Mouse (Mus musculus) liver, adult (tissue): ENCODE measurements around the gene Mtif3.

Source experiments
- GATA4 ChIP-seq: IDR thresholded peaks from 2 replicates; pipeline ENCODE4 v1.6.1; 2014; ENCODE audit warnings: mild to moderate bottlenecking, low read length; ENCODE audit not compliant: insufficient replicate concordance

Mtif3 gene

DNA sequence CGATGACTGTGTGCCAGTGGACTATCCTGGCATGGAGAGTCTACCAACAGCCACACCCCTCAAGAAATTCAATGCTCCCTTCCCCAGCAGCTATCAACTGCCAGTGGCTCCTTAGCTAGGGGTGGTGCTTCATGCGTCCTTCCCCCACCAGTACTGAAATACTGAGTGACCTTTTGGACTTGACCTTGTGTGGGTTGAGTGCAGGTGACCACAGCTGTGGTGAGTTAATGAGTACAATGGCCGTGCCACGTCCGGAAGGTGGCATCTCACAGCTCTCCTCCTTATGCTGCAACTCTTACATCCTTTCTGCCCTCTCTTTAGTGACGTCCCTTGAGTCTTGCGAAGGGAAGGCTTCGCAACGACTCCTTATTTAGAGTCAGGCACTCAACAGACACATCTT, 9.8 kb upstream of the Mtif3 start:
- TF ChIP-seq GATA4 = no peak

DNA sequence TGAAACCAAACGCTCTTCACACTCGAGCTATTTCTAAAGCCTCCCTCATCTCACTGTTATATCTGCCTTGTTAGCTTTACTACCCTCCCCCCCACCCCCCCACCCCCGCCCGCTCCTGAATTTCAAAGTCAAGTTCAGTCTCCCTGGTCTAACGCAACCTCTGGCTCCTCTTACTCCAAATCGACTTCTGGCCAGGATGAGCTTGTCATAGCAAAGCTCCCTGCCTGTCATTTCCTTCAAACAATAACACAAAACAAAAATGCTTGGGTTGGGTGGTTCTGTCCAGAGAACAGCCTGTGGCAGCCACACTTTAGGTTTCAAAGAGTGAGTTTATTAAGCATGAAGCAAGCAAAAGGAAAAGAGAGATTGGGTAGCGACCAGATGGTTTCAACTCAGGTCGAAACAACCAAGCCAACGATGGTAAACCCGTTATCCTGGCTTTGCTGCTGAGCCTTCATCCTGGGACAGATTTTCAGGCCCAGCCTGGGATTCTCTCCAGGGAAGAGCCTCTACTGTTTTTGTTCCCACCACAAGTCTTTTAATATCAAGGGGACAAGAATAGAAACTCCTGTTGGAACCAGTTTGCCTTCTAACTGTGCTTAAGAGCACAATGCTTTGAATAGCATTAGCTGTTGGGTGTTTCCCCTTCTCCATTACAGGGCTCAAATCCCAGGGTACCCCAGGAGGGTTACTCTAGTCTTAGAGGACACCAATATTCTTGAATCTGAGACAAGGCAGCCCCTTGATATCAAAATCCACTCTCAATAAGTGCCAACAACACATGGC, 8.4 kb upstream of the Mtif3 start:
- TF ChIP-seq GATA4 = no peak

DNA sequence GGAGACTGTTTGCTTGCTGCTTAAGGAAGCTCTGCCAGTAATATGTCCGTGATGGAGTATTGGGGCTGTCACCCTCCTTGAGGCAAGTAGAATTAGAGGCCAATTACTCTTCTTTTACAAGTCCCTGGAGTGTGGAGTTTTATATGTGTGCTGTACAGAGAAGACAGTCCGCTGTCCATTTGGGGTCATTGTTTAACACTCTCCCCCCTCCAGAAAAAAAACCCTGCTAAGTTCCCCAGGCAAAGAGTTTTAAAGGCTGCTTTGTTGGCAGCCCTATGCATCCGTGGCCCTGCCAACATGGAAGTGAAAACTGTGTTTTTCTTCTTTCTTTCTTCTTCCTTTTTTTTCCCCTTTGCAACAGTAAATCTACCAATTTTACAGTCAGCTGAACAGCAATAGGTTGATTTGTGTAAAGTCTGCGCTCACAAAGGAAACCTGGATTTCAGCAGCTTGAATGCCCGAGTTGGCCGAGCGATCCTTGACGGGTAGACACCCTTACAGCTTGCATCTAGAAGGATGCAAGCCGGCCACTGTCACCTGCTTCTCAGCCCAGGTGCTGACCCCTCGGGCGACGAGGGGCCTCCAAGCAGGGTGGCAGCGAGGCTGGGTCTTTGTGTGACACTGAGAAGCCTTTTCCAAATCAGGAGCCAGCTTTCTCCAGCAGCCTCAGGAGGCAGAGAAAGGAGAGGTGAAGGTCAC, 5.2 kb upstream of the Mtif3 start:
- no peak for TF ChIP-seq GATA4

DNA sequence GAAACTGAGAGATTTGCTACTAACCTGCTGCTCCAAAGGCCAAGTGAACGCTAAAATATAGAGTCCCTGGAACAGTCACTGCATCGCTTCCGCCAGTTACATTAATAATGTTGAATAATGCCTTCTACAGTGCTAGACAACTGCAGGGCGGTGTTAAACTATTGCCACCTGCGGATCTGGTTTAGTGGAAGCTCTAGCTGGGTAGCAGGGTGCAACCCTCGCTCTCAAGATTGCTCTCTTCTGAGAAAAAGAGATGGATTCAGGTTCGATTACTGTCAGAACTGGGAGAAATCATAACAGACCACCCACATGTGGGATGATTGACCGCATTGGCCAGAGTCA, 308 bp upstream of the Mtif3 start:
- TF ChIP-seq GATA4 = no peak

DNA sequence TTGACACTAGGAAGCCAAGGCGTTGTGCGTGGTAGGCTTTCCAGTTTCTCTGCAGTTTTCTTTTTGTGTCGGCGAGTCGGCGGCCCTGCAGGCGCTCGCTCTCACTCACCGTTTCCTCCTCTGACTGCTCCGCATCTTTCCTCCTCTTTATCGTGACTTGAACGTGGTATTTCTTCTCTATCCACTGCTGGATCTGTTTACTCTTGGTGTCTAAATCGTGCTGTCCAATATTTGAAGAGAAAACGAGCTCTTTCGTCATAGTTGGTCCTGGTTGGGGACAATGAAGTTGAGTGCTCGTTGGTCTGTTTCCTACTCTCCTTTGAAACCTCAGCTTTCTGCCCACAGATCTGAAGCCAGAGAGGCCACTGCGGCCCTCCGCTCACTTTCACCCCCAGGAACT, 6.9 kb downstream of the Mtif3 start:
- no peak for TF ChIP-seq GATA4

DNA sequence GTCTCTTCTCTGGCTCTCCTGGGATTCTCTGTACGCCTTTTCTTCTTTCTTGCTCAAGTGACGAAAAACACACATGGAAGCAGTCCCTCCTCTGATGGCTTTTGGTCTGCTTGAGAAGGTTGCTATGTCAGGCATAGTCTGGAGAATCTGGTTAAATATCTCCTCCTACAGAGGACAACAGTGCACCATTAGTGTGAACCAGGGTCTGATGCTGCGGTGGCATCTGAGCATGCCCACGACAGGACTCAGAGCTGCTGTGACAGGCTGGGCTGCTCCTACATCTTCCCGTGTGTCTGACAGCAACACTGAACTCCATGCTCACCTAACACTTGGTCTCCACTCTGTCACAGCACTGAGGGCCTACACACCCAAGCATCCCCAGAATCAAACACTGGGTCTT, 7.9 kb downstream of the Mtif3 start:
- TF ChIP-seq GATA4 = no peak

DNA sequence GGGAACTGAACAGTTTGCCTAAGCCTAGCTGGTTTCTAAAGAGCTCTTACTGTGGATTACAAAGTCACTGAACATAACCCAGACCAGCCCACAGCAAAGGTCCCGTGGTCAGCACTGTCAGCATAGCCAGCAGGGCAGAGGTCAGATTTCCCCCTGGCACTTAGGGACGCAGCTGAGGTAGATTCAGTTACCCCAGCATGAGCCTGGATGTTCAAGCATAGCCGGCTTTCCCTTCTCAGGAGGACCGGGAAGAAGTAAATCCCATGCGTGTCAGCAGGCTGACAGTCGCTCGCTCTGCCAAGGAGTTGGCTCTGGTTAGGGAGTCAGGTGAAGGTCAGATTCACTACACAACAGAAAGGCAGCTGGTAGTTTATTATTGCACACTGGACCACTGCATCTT, 9.0 kb downstream of the Mtif3 start:
- no peak for TF ChIP-seq GATA4

DNA sequence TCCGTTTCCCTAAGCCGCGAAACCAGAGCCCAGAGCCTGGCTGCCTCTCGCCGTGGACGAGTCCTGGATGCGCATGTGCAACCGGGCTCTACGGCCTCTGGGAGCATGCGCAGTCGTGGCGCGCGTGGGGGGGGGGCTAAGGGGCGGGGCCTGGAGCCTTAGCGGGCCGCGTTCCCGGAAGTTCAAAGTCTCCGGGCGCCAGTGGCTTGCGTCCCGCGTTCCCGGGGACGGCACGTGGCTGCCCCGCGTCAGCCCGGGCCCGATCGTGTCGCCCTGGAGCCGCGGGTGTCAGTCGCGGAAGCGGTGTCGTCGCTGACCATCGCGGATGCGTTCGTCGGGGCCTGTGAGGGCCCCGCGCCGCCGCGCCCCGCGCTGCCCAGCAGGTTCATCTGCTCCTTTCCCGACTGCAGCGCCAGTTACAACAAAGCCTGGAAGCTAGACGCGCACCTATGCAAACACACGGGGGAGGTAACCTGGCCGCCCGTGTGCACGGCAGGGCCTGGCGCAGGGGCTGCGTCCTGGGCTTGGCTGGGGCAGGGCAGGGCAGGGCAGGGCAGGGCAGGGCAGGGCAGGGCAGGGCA, 15.0 kb downstream of the Mtif3 start, which contains the start of gene Gtf3a:
Gene Gtf3a, plus strand, starts transcription at position 150 of the 581 bp plus-strand sequence.
- TF ChIP-seq GATA4 = no peak

DNA sequence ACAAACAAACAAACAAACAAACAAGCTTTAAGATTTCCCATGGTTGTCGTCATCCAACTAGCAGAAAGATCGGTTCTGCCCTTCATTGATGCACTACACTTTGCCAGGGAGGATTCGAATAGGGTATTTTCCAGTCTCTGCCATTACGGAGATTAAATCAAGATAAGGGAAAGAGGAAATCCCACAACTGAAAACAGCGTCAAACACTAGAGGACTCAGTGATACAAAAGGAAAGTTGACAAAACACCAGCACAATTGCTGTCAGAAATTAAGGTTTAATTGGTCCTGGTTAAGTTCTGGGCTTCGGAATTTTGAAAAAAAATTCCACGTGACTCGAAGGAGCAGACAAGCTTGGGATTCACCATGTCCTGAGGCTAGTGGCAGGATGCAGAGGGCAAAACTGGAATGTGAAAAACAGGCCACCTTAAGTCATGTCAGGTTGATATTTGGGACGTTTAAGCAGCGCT, 15.5 kb downstream of the Mtif3 start:
- TF ChIP-seq GATA4 = peak; percentile 41; the same call in 1 of the 2 replicates

DNA sequence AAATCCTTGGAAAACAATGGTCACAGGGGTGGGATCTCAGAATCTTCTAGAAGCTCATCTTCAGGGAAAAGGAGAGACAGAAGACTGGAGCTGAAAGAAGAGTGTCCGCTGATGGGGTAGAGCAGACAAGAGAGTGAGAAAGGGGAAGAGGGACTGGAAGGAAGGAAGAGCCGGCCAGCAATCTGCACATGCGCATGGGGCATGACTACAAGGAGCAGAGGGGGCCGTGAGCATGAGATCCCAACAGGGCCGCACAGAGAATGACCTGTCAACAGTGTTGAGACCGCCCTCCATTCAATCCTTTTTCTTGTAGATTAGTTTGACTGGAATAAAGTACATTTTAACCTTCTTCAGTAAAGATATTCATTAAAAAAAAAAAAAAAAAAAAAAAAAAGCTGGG, 16.1 kb downstream of the Mtif3 start:
- no peak for TF ChIP-seq GATA4

DNA sequence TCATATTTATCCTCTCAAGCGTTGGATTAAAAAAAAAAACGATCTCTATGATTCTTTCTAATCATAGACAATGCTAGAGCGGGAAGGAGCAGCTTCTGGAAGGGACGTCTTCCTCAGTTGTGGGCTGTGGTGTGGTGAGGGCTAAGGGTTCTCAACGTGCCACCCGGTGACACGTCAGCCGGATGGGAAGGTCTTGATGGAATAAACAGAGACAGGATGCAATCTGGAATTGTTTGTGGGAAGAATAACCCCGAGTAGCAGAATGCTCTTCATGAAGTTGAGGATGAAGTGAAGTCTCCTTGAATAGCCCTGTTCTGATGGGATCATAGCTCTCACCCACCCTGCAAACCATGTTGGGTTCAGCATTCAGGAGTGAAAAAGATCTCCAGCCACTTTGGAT, 16.9 kb downstream of the Mtif3 start:
- no peak for TF ChIP-seq GATA4

DNA sequence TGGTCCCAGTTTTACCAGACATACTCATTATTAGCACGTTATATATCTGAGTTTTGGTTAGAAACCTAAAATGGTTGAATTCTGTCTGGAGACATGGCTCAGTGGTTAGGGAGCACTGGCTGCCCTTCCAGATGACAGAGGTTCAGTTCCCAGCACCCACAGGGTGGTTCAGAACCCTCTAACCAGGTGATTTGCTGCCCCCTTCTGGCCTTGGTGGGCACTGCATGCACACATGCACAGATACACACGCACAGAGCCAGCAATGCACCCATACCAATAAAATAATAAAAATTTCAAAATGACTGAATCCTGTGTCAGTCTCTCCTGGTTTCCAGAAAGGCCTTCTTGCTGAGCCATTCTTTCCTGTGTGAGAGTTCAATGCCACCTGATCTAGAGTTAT, 19.0 kb downstream of the Mtif3 start:
- no peak for TF ChIP-seq GATA4

DNA sequence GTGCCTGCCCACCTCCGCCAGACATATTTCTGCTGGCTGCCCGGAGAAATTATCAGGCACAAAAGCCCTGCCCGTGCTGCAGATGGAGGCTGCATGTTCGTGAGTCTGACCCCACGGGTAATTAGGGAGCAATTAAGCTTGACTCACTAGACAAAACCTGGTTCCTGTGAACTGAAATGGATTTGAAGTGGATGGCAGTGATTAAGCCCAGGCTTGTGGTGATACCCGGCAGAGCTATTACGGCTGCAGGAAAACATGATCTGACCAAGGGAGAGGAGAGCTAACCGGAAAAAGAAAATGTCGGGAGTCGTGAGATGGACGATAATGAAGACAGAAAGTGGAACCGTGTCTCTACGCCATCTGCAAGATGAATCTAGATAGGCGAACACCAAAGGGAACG, 20.6 kb downstream of the Mtif3 start:
- TF ChIP-seq GATA4 = no peak

DNA sequence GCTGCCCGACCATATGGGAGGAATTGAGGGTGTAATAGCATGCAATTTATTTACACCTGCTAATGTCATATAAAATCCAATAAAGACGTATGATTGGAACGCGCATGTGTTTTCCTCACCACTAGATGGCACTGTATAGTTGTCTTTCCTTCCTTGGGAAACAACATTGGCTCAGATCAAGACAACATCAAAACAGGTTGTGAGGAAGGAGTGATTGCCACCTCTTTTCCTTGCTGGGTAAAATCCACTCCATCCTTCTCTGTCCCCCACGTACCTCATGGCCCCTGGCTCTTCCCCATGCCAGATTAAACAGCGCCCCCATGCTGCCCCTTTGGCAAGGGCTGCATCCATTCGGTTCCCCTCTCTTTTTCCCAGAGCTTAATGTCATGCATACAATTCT, 23.4 kb downstream of the Mtif3 start:
- no peak for TF ChIP-seq GATA4

DNA sequence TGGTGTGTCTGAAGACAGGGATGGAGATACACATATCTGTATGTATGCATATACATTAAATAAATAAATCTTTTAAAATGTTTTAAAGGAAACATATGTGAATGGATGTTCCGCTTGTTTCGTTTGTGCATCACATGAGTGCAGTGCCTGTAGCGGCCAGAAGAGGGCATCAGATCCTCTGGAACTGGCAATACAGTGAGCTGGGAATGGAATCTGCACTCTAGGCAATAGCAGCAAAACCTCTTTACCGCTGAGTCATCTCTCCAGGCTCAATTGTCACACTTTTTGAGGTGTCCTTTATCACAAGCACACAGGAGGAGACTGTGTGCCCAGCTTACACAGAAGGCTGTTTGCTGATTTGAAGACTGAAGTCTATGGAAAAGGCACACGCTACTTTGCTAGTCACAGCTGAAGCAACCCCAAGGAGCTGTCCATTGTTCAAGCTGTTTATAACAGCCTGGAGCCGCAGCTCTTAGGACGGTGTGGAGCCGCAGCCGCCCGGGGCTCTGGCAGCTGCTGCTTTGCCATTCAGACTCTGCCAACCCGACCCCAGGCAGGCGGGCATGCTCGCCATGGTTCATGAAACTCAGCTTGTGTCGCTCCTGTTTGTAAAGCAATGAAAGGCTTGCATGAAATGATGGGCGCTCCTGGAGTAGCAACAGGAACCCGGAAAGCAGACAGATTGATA, 24.3 kb downstream of the Mtif3 start:
- no peak for TF ChIP-seq GATA4
